Mouse (Mus musculus) kidney, adult 2 months (tissue): ENCODE results near the gene Col4a2.

Source experiments
- CTCF ChIP-seq: fragments of 200-500 bp; conservative IDR thresholded peaks from 2 replicates; pipeline ENCODE4 v1.5.1; 2011; ENCODE audit warnings: low read depth, mild to moderate bottlenecking, control low read depth, low read length, moderate library complexity, mixed read lengths; ENCODE audit not compliant: insufficient read depth, insufficient read length
- POLR2A ChIP-seq: fragments of 200-500 bp; IDR thresholded peaks from one replicate; pipeline ENCODE4 v1.6.1; 2011; ENCODE audit warnings: low read depth, low read length, control low read depth

- TF ChIP-seq CTCF (no peak), POLR2A (no peak)
Measured at GRCm38 (mm10) chr8:11323681-11324080, 11.1 kb downstream of the Col4a2 start.
